Mouse (Mus musculus) MEL (cell line): ENCODE measurements around the gene Corin. TPM values are rescaled to one million over a fixed set of nuclear protein-coding genes. Genes with fewer than 3 reads are reported as not detected.

ENCODE experiments used
- DNase-seq: peaks from one replicate; pipeline ENCODE4 v3.0.0; 2011; ENCODE audit warnings: low read depth, low spot score
- H3K27ac ChIP-seq: 2 replicates; pipeline ENCODE4 v1.5.1; 2012; ENCODE audit warnings: low read depth, mild to moderate bottlenecking, control low read depth, low read length, moderate library complexity; ENCODE audit not compliant: control insufficient read depth
- H3K27me3 ChIP-seq, 2 experiments: fragments of 150-350 bp in 1 of 2; sonication (generic) in 1 of 2; 2 replicates each; pipeline ENCODE4 v1.6.1; 2012; ENCODE audit warnings: low read length in 2 of 2, mild to moderate bottlenecking in 2 of 2, improper control_type of control experiment in 1 of 2, moderate library complexity in 1 of 2; ENCODE audit not compliant: insufficient read depth in 2 of 2, control insufficient read depth in 1 of 2
- H3K36me3 ChIP-seq, 2 experiments: 2 replicates each; pipeline ENCODE4 v1.6.1; 2012 to 2014; ENCODE audit warnings: low read length in 2 of 2, improper control_type of control experiment in 1 of 2, inconsistent platforms in 1 of 2, mild to moderate bottlenecking in 1 of 2; ENCODE audit not compliant: insufficient read depth in 2 of 2, control insufficient read depth in 1 of 2
- H3K4me1 ChIP-seq, 2 experiments: fragments of 150-350 bp in 1 of 2; sonication (generic) in 1 of 2; 2 replicates each; pipeline ENCODE4 v1.6.1; 2012; ENCODE audit warnings: low read length in 2 of 2, improper control_type of control experiment in 1 of 2, mild to moderate bottlenecking in 1 of 2; ENCODE audit not compliant: insufficient read depth in 2 of 2, control insufficient read depth in 1 of 2
- H3K4me3 ChIP-seq, 2 experiments: fragments of 150-350 bp in 1 of 2; sonication (generic) in 1 of 2; 2 replicates each; pipeline ENCODE4 v1.5.1; 2012; ENCODE audit warnings: low read depth in 2 of 2, low read length in 2 of 2, mild to moderate bottlenecking in 2 of 2, moderate library complexity in 2 of 2, control low read depth in 1 of 2, improper control_type of control experiment in 1 of 2; ENCODE audit not compliant: control insufficient read depth in 1 of 2, insufficient read depth in 1 of 2
- H3K79me2 ChIP-seq: 2 replicates; pipeline ENCODE4 v1.6.1; 2012; ENCODE audit warnings: mild to moderate bottlenecking, low read length, moderate library complexity; ENCODE audit not compliant: control insufficient read depth, poor library complexity, insufficient read depth
- H3K9ac ChIP-seq: 2 replicates; pipeline ENCODE4 v1.6.1; 2012; ENCODE audit warnings: low read depth, mild to moderate bottlenecking, control low read depth, low read length, moderate library complexity; ENCODE audit not compliant: control insufficient read depth, poor library complexity, severe bottlenecking
- H3K9me3 ChIP-seq: fragments of 150-350 bp; sonication (generic); replicated peaks from 2 replicates; pipeline ENCODE4 v1.6.1; 2012; ENCODE audit warnings: mild to moderate bottlenecking, low read length, improper control_type of control experiment, moderate library complexity; ENCODE audit not compliant: insufficient read depth
- BHLHE40 ChIP-seq: IDR thresholded peaks from 2 replicates; pipeline ENCODE4 v1.6.1; 2012; ENCODE audit warnings: low read depth, mild to moderate bottlenecking, inconsistent platforms, low read length, improper control_type of control experiment, borderline replicate concordance
- CHD1 ChIP-seq: IDR thresholded peaks from 2 replicates; pipeline ENCODE4 v1.6.1; 2012; ENCODE audit warnings: low read depth, mild to moderate bottlenecking, inconsistent platforms, low read length, improper control_type of control experiment
- CTCF ChIP-seq, 3 experiments: IDR thresholded peaks in 2 of 3; conservative IDR thresholded peaks in 1 of 3; 2 replicates each; pipeline ENCODE4 v1.5.1; 2011 to 2012; ENCODE audit warnings: low read length in 3 of 3, low read depth in 2 of 3, mild to moderate bottlenecking in 2 of 3, improper control_type of control experiment in 1 of 3, inconsistent platforms in 1 of 3, mixed read lengths in 1 of 3, moderate library complexity in 1 of 3; ENCODE audit not compliant: control insufficient read depth in 1 of 3, insufficient read depth in 1 of 3, poor library complexity in 1 of 3, severe bottlenecking in 1 of 3
- E2F4 ChIP-seq: IDR thresholded peaks from 2 replicates; pipeline ENCODE4 v1.6.1; 2011; ENCODE audit warnings: low read depth, low read length, improper control_type of control experiment, borderline replicate concordance
- ETS1 ChIP-seq: IDR thresholded peaks from 2 replicates; pipeline ENCODE4 v1.6.1; 2012; ENCODE audit warnings: low read depth, mild to moderate bottlenecking, inconsistent platforms, low read length, improper control_type of control experiment, moderate library complexity
- GABPA ChIP-seq: IDR thresholded peaks from 2 replicates; pipeline ENCODE4 v1.6.1; 2012; ENCODE audit warnings: low read depth, mild to moderate bottlenecking, inconsistent platforms, low read length, improper control_type of control experiment, moderate library complexity
- GATA1 ChIP-seq: IDR thresholded peaks from 2 replicates; pipeline ENCODE4 v1.6.1; 2011; ENCODE audit warnings: low read depth, low read length, improper control_type of control experiment
- HCFC1 ChIP-seq: IDR thresholded peaks from 2 replicates; pipeline ENCODE4 v1.6.1; 2012; ENCODE audit warnings: low read depth, mild to moderate bottlenecking, inconsistent platforms, low read length, improper control_type of control experiment, moderate library complexity
- MAX ChIP-seq: IDR thresholded peaks from 2 replicates; pipeline ENCODE4 v1.6.1; 2011; ENCODE audit warnings: low read length, improper control_type of control experiment
- MAZ ChIP-seq: IDR thresholded peaks from 2 replicates; pipeline ENCODE4 v1.6.1; 2012; ENCODE audit warnings: low read depth, mild to moderate bottlenecking, inconsistent platforms, low read length, improper control_type of control experiment
- MEF2A ChIP-seq: IDR thresholded peaks from 2 replicates; pipeline ENCODE4 v1.6.1; 2014; ENCODE audit warnings: low read depth, mild to moderate bottlenecking, inconsistent platforms, low read length, improper control_type of control experiment; ENCODE audit not compliant: poor library complexity, insufficient replicate concordance, severe bottlenecking; ENCODE audit errors: extremely low read depth
- MXI1 ChIP-seq: IDR thresholded peaks from 2 replicates; pipeline ENCODE4 v1.6.1; 2011; ENCODE audit warnings: mild to moderate bottlenecking, low read depth, low read length, improper control_type of control experiment
- MYC ChIP-seq: IDR thresholded peaks from 2 replicates; pipeline ENCODE4 v1.6.1; 2011; ENCODE audit warnings: low read depth, mild to moderate bottlenecking, low read length, improper control_type of control experiment, moderate library complexity
- NELFE ChIP-seq: IDR thresholded peaks from 2 replicates; pipeline ENCODE4 v1.6.1; 2011; ENCODE audit warnings: low read depth, low read length, improper control_type of control experiment
- UBTF ChIP-seq: IDR thresholded peaks from 2 replicates; pipeline ENCODE4 v1.6.1; 2012; ENCODE audit warnings: low read depth, mild to moderate bottlenecking, inconsistent platforms, low read length, improper control_type of control experiment, moderate library complexity, borderline replicate concordance; ENCODE audit not compliant: insufficient read depth
- USF1 ChIP-seq: IDR thresholded peaks from 2 replicates; pipeline ENCODE4 v1.6.1; 2014; ENCODE audit warnings: low read depth, mild to moderate bottlenecking, inconsistent platforms, low read length, improper control_type of control experiment, moderate library complexity
- USF2 ChIP-seq, 2 experiments: IDR thresholded peaks; 2 replicates each; pipeline ENCODE4 v1.6.1; 2011 to 2012; ENCODE audit warnings: improper control_type of control experiment in 2 of 2, low read length in 2 of 2, borderline replicate concordance in 1 of 2, inconsistent platforms in 1 of 2, low read depth in 1 of 2, mild to moderate bottlenecking in 1 of 2; ENCODE audit not compliant: insufficient read depth in 1 of 2
- ZKSCAN1 ChIP-seq: IDR thresholded peaks from 2 replicates; pipeline ENCODE4 v1.6.1; 2012; ENCODE audit warnings: low read depth, mild to moderate bottlenecking, inconsistent platforms, low read length, improper control_type of control experiment, moderate library complexity
- ZMIZ1 ChIP-seq: IDR thresholded peaks from 2 replicates; pipeline ENCODE4 v1.6.1; 2012; ENCODE audit warnings: low read depth, mild to moderate bottlenecking, inconsistent platforms, low read length, improper control_type of control experiment, moderate library complexity
- ZNF384 ChIP-seq: IDR thresholded peaks from 2 replicates; pipeline ENCODE4 v1.6.1; 2012; ENCODE audit warnings: low read depth, mild to moderate bottlenecking, inconsistent platforms, low read length, improper control_type of control experiment
- polyA plus RNA-seq, 2 experiments: library from polyadenylated mRNA; stranded (reverse) in 1 of 2; unstranded in 1 of 2; fragments of >175 nt in 1 of 2; fragments of >200 nt in 1 of 2; gene quantifications; 2 replicates each; pipeline versions ENCODE4 v1.2.1 to v1.2.4; 2012; ENCODE audit warnings: low replicate concordance in 2 of 2, low read depth in 1 of 2; ENCODE audit not compliant: insufficient read length in 2 of 2, insufficient read depth in 1 of 2, missing spikeins in 1 of 2
- total RNA-seq: library from RNA; depleted of rRNA; stranded (reverse); fragments of 300-350 nt; gene quantifications from 2 replicates; pipeline ENCODE4 v1.2.3, GENCODE M21; 2012

The Corin gene
- total and polyA plus RNA-seq, 3 experiments: not detected

DNA sequence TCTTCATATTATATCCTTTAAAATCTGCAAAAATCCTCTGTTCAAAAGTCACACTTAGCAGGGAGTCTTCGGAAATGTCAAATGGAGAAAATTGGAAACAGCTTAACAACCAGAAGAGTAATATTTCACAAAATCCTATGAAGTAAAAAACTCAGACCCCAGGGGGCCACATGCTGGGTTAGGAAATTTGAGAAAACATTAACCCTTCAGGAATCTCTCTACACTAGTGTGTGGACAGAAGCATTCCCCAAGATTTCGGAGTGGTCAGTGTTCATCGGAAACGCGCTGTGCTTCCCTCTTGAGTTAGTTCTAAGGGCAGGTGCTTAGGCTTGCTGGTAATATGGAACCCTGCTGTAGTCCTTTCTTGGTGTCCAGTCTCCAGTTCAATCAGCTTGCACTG lies 101.4 kb downstream of the Corin start:
- no peak overlapping the region for H3K9ac ChIP-seq
- no peak for DNase-seq
- TF ChIP-seq HCFC1 (no peak), MEF2A (no peak)
- TF ChIP-seq, all 39 proteins: peak for 0
- Histone ChIP-seq H3K9me3 (no peaks in the 10 kb centered on the region), H3K4me1 (no peaks in the 10 kb centered on the region), H3K4me3 (no peak overlapping the region), H3K27ac (no peak overlapping the region), H3K36me3 (no peaks in the 10 kb centered on the region), H3K79me2 (no peaks in the 10 kb centered on the region), H3K27me3 (peaks cover 1 to 4% of the 10 kb centered on the region in 2 experiments; a peak in 3 of 4 replicates)

DNA sequence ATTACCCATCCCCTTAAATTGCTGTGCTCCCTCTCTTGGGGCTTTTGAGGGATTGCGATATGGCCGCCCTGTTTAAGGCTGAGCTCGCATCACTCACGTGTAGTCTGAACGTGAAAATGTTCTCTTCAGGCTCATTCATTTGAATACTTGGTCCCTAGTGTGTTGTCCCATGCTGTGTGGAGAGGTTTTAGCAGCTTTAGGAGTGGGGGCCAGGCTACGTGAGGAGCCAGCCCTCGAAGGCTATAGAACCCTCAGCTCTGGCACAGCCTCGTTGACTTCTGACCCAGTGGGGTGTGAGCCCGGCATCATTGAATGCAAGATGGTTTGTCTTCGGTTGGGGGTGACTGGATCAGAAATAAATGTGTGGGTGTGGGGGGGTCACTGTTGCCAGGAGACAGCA lies 102.5 kb downstream of the Corin start:
- no peak for DNase-seq
- TF ChIP-seq MAZ (no peak), CTCF (IDR thresholded peaks at IDR 0.05 in 2 of 3, conservative IDR thresholded peaks at IDR 0.05 in 1 of 3; ENCODE audit: control insufficient read depth in 1 of 3, insufficient read depth in 1 of 3, low read depth in 2 of 3, low read length in 3 of 3, poor library complexity in 1 of 3, severe bottlenecking in 1 of 3) (no peak), BHLHE40 (no peak), ZNF384 (no peak), CHD1 (no peak), ZKSCAN1 (no peak), GATA1 (no peak), MXI1 (no peak), MEF2A (no peak), GABPA (no peak), MYC (no peak), E2F4 (no peak), NELFE (no peak), UBTF (no peak), ZMIZ1 (no peak), ETS1 (no peak), USF1 (no peak), USF2 (IDR thresholded peaks at IDR 0.05; ENCODE audit: borderline replicate concordance in 1 of 2, insufficient read depth in 1 of 2, low read depth in 1 of 2, low read length in 2 of 2) (no peak), MAX (no peak)
- Histone ChIP-seq H3K36me3 (no peaks in the 10 kb centered on the region), H3K27me3 (peaks cover 1 to 2% of the 10 kb centered on the region in 2 experiments; a peak in 2 of 4 replicates), H3K9me3 (no peaks in the 10 kb centered on the region), H3K4me3 (no peak overlapping the region), H3K27ac (no peak overlapping the region), H3K4me1 (no peaks in the 10 kb centered on the region), H3K9ac (no peak overlapping the region), H3K79me2 (no peaks in the 10 kb centered on the region)
